Mouse (Mus musculus): ENCODE results near the gene Snx22. TPM values are rescaled to one million over a fixed set of nuclear protein-coding genes. Genes with fewer than 3 reads are reported as not detected.

Gene Snx22
- polyA plus RNA-seq (2015; fragmentation: Nextera tagmentation; extraction: Ambion mirVana) = 1.1 and 1.4 TPM in 2 replicates

DNA sequence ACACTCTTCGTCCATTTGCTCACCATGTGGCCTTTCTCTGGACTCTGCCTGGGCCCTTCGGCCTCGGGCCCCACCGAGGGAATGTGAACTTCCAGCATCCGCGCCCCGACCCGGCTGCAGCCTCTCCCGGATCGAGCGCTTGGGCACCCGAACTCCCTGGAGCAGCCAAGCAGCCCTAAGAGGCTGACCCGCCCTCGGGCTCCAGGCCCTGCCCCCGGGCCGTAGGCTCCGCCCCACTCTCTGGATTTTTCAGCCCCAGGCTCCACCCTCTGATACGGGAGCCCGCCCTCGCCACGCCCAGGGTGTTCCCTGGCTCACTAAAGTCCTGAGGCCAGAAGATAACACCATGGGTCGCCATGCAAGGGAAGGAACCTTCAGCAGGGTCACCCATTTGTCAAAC is at the start of gene Snx22:
Gene Snx22, minus strand, starts transcription at position 137 of the 400 bp plus-strand sequence.
- no peaks in the 10 kb centered on the region for H3K9me3 ChIP-seq (replicated peaks; ENCODE audit: low read length)
- ATAC-seq (replicated peaks; ENCODE audit: low FRiP score, low read depth) (peak; percentile 92), DNase-seq (ENCODE audit: low spot score) (peak; percentile 90)
- H3K4me1 ChIP-seq (replicated peaks; ENCODE audit: insufficient read depth, low read length) = peaks cover 5% of the 10 kb centered on the region; the same call in 1 of the 2 replicates
- peaks cover 22% of the 10 kb centered on the region for H3K36me3 ChIP-seq (ENCODE audit: insufficient read depth, low read length)
- 2% methylated on average over 21 of the region's 22 CpGs for WGBS
- H3K4me2 ChIP-seq (ENCODE audit: low read length) = peak within 1 kb of the TSS; percentile 93
- H3K9ac ChIP-seq (ENCODE audit: low read depth, low read length) = peak within 1 kb of the TSS; percentile 55; the same call in 1 of the 2 replicates
- H3K4me3 ChIP-seq (replicated peaks; ENCODE audit: low read depth, low read length) = peak within 1 kb of the TSS; percentile 38
- no peak within 1 kb of the TSS for H3K27ac ChIP-seq
- peaks cover 6% of the 10 kb centered on the region; the same call in 1 of the 2 replicates for H3K27me3 ChIP-seq (ENCODE audit: insufficient read depth, low read length)
- TF ChIP-seq CTCF (IDR thresholded peaks at IDR 0.05; ENCODE audit: low read depth) = no peak

DNA sequence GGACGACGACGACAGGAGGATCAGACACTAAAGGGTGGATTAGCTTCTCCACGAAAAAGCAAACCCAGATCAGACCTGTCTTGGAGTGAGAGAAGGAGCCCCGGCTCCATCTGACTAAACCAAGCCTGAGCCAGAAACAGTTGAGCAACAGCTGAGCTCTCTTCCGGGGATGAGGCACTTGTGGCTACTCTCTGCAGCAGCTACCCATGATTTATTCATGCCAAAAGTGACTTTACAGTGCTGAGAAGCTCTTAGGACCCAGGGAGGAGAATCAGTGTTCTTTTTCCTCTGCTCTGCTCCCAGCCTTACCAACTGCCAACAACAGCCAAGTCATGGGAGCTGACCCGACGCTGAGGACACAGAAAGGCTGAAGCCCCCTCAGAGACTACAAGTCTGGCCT is 47.4 kb upstream of the Snx22 start:
- no peak overlapping the region for H3K4me3 ChIP-seq (replicated peaks; ENCODE audit: low read depth, low read length)
- no peaks in the 10 kb centered on the region for H3K4me1 ChIP-seq (replicated peaks; ENCODE audit: insufficient read depth, low read length)
- peaks cover 13% of the 10 kb centered on the region; the same call in 1 of the 2 replicates for H3K36me3 ChIP-seq (ENCODE audit: insufficient read depth, low read length)
- H3K27ac ChIP-seq = peak overlapping the region; percentile 58
- H3K4me2 ChIP-seq (ENCODE audit: low read length) = no peak overlapping the region
- H3K9me3 ChIP-seq (replicated peaks; ENCODE audit: low read length) = no peaks in the 10 kb centered on the region
- no peak for TF ChIP-seq CTCF (IDR thresholded peaks at IDR 0.05; ENCODE audit: low read depth)
- no peaks in the 10 kb centered on the region for H3K27me3 ChIP-seq (ENCODE audit: insufficient read depth, low read length)
- DNase-seq (ENCODE audit: low spot score) (peak; percentile 53), ATAC-seq (replicated peaks; ENCODE audit: low FRiP score, low read depth) (peak; percentile 61; the same call in 1 of the 2 replicates)
- 53% methylated on average over 8 of the region's 8 CpGs for WGBS
- no peak overlapping the region for H3K9ac ChIP-seq (ENCODE audit: low read depth, low read length)

DNA sequence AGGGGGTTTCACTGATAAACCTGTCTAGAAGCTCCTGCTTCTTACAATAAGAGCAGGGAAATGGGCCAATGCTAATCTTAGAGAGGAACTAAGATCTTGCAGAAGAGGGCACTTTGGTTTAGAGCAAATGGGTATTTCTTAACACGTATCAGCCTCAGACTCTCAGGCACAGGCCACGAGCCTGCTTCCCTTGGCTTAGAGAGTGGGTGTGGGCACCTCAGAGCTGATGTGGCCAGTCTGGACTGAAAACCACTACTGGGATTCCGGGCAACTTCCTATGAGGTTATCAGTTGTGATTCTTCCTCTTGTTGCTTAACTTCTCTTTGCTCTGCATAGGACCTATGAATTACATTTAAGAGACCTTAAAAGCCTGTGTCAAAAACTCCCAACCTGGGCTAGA is 44.8 kb upstream of the Snx22 start:
- H3K4me1 ChIP-seq (replicated peaks; ENCODE audit: insufficient read depth, low read length) = no peaks in the 10 kb centered on the region
- no peak overlapping the region for H3K9ac ChIP-seq (ENCODE audit: low read depth, low read length)
- no peak for TF ChIP-seq CTCF (IDR thresholded peaks at IDR 0.05; ENCODE audit: low read depth)
- ATAC-seq (replicated peaks; ENCODE audit: low FRiP score, low read depth) (no peak), DNase-seq (ENCODE audit: low spot score) (no peak)
- no peak overlapping the region for H3K4me3 ChIP-seq (replicated peaks; ENCODE audit: low read depth, low read length)
- WGBS = 91% methylated on average over 3 of the region's 3 CpGs
- H3K27me3 ChIP-seq (ENCODE audit: insufficient read depth, low read length) = no peaks in the 10 kb centered on the region
- H3K27ac ChIP-seq = no peak overlapping the region
- H3K36me3 ChIP-seq (ENCODE audit: insufficient read depth, low read length) = peaks cover 13% of the 10 kb centered on the region; the same call in 1 of the 2 replicates
- no peaks in the 10 kb centered on the region for H3K9me3 ChIP-seq (replicated peaks; ENCODE audit: low read length)
- H3K4me2 ChIP-seq (ENCODE audit: low read length) = no peak overlapping the region

DNA sequence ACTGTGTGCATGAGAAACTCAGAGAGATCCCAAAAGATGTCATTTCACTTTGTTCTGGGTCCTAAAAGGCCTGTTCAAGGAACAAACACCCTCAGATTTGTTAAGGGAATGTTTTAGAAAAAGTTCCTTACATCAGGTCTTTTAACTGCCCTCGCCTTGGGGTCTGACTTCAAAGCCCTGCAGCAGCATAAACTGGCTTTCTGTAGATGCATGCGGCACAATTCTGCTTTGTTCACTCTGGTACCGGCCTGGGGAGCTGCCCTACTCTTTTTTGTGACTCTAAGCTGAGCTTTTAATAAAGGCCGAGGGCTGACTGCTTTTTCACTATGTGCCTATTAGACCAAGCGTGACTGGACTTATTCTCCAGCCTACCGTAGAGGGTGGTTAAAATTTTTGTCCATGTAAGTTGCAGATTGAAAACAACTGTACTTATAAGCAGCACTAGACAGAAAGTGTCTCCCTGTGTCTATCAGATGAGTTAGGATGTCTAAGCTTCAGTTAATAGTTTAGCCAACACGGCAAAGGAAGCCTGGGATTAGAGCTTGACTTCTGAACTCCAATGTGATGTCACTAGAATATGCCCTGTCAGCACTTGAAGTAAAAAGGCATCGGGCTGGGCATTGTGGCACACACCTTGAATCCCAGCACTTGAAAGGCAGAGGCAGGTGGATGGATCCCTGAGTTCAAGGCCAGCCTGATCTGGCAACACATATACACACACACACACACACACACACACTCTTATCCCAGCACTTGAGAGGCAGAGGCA is 41.3 kb upstream of the Snx22 start:
- peaks cover 20% of the 10 kb centered on the region for H3K36me3 ChIP-seq (ENCODE audit: insufficient read depth, low read length)
- no peak overlapping the region for H3K9ac ChIP-seq (ENCODE audit: low read depth, low read length)

DNA sequence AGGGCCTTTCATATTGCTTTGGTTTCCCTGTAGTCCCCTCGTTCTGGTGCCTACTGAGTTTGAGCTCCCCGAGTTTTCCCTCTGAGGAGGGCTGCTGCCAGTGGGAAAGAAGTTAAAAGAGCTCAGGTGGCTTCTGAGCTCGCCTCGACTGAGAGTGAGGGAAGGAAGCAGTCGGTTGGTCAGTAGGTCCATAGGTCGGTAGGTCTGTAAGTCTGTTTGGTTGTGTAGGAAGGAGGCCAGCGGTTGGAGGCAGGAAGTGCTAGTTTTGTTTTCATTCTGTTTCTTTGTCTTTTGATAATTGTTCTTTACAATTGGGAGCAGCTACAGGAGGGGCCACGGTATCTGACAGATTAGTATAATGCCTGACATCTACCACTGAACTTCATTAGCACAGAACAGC is 40.6 kb upstream of the Snx22 start:
- peaks cover 23% of the 10 kb centered on the region for H3K36me3 ChIP-seq (ENCODE audit: insufficient read depth, low read length)
- ATAC-seq (replicated peaks; ENCODE audit: low FRiP score, low read depth) = no peak

More for the DNA sequence above, 41.3 kb upstream of the Snx22 start:
- TF ChIP-seq CTCF (IDR thresholded peaks at IDR 0.05; ENCODE audit: low read depth) = no peak
- peak; percentile 72 for ATAC-seq (replicated peaks; ENCODE audit: low FRiP score, low read depth)
- WGBS = 62% methylated on average over 8 of the region's 8 CpGs
- no peak overlapping the region for H3K4me3 ChIP-seq (replicated peaks; ENCODE audit: low read depth, low read length)
- H3K4me2 ChIP-seq (ENCODE audit: low read length) = no peak overlapping the region
- peak overlapping the region; percentile 74 for H3K27ac ChIP-seq
- H3K27me3 ChIP-seq (ENCODE audit: insufficient read depth, low read length) = no peaks in the 10 kb centered on the region
- H3K9me3 ChIP-seq (replicated peaks; ENCODE audit: low read length) = no peaks in the 10 kb centered on the region
- DNase-seq (ENCODE audit: low spot score) = peak; percentile 36
- no peaks in the 10 kb centered on the region for H3K4me1 ChIP-seq (replicated peaks; ENCODE audit: insufficient read depth, low read length)

DNA sequence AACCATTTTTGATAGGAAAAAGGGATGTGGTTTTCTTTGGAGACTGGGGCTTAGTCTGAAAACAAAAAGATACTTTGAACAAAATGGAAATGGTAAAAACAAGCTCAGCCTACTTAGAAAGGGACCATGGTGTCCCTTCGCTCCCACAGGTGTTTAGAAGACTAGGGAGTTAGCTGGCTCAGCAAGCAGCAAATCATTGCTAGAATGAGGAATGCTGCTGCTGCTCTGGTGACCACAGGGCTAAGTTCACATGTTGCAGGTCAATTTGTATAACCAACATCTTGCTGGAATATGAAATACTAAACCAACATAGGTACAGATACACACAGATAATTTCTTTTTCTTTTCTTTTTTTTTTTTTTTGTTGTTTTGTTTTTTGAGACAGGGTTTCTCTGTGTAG is 40.1 kb upstream of the Snx22 start:
- no peak for ATAC-seq (replicated peaks; ENCODE audit: low FRiP score, low read depth)
- Histone ChIP-seq H3K9ac (ENCODE audit: low read depth, low read length) (no peak overlapping the region), H3K4me2 (ENCODE audit: low read length) (no peak overlapping the region), H3K27me3 (ENCODE audit: insufficient read depth, low read length) (no peaks in the 10 kb centered on the region), H3K4me1 (replicated peaks; ENCODE audit: insufficient read depth, low read length) (no peaks in the 10 kb centered on the region), H3K9me3 (replicated peaks; ENCODE audit: low read length) (no peaks in the 10 kb centered on the region), H3K36me3 (ENCODE audit: insufficient read depth, low read length) (peaks cover 24% of the 10 kb centered on the region), H3K27ac (peak overlapping the region; percentile 74; the same call in 1 of the 2 replicates), H3K4me3 (replicated peaks; ENCODE audit: low read depth, low read length) (no peak overlapping the region)
- 97% methylated on average over 1 of the region's 1 CpGs for WGBS
- no peak for TF ChIP-seq CTCF (IDR thresholded peaks at IDR 0.05; ENCODE audit: low read depth)
- DNase-seq (ENCODE audit: low spot score) = no peak

More for the DNA sequence above, 40.6 kb upstream of the Snx22 start:
- Histone ChIP-seq H3K9me3 (replicated peaks; ENCODE audit: low read length) (no peaks in the 10 kb centered on the region), H3K4me2 (ENCODE audit: low read length) (no peak overlapping the region), H3K27ac (peak overlapping the region; percentile 74), H3K4me3 (replicated peaks; ENCODE audit: low read depth, low read length) (no peak overlapping the region), H3K27me3 (ENCODE audit: insufficient read depth, low read length) (no peaks in the 10 kb centered on the region), H3K4me1 (replicated peaks; ENCODE audit: insufficient read depth, low read length) (no peaks in the 10 kb centered on the region), H3K9ac (ENCODE audit: low read depth, low read length) (no peak overlapping the region)
- no peak for TF ChIP-seq CTCF (IDR thresholded peaks at IDR 0.05; ENCODE audit: low read depth)
- 68% methylated on average over 8 of the region's 8 CpGs for WGBS
- DNase-seq (ENCODE audit: low spot score) = no peak

All from kidney, postnatal 0 days (tissue).